8 mouse cellular contexts compared by ENCODE assay signal in the genomic region with DNA sequence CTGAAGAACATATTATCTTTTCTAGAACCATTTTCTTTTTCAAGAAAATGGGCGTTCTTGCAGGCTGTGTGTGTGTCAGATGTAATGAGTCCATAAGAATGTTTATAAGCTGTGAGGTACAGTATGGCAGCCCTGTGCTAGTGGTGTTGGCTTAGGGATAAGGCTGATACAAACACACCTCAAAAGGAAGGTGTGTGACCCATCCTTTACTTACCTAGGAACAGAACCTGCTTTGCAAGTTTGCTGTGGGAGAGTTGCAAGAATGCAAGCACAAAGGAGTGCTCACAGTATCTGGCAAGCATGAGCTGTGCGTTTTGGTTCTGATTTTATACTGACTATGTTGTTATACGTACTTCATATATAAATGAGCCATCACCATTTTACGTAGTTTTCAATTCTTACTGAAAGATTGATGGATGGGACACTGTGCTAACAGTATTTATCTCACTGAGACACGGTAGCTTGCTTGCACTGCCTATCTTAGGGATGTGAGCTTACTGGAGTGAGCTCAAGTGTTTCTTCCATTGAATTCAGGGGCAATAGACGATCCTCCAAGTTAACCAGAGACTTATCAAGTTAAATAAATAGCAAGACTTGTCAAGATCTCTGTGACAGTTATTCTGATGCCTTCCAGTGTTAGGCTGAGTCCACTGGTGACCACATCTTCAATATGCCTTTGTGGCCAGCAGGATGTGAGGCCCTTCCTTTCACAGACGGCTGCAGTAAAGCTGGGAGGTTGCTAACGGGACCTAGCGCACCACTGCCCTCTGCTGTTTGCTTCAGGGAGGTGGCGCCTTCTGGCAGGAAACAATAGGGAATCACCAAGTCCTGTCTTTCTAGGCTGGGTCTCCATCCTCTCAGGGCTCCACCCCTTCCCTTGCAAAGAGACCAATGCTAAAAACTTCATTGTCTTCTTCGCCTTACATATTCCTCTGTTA.
A peak's percentile ranks its signal among the peaks of the same experiment; 100 is the strongest.
DNase-seq lines count a peak whose midpoint lies in the region; ATAC-seq lines count a peak whose summit lies in the region.

No protein-coding gene starts in this region.

- peak; percentile 99 for ATAC-seq in common myeloid progenitor, adult 5-6 weeks (replicated peaks; ENCODE audit: low read depth, poor library complexity, severe bottlenecking)
- ATAC-seq in intestine, embryonic 16.5 days: peak; percentile 81
- peak; percentile 75 for ATAC-seq in midbrain, embryonic 14.5 days (ENCODE audit: low FRiP score, low TSS enrichment)
- no peak for ATAC-seq in erythroblast, adult 5-6 weeks (replicated peaks; ENCODE audit: low FRiP score, poor library complexity, severe bottlenecking)

- DNase-seq in adipocyte (ENCODE audit: low spot score): peak; percentile 82
- DNase-seq in gastrocnemius, postnatal 36 days: peak; percentile 33 to 34
- DNase-seq in left cerebral cortex, postnatal 25 days (ENCODE audit: low spot score in 2 of 2): peak; percentile 68 to 75
- peak; percentile 89 for DNase-seq in midbrain, embryonic 14.5 days
- DNase-seq in spleen, adult 12 weeks (ENCODE audit: low spot score): peak; percentile 5

- 40% methylated on average over 11 of the region's 11 CpGs for WGBS in intestine, embryonic 16.5 days
- WGBS in midbrain, embryonic 14.5 days: 44% methylated on average over 11 of the region's 11 CpGs

- H3K9ac ChIP-seq in intestine, embryonic 16.5 days (ENCODE audit: low read depth, low read length): no peak overlapping the region
- no peak overlapping the region for H3K9ac ChIP-seq in midbrain, embryonic 14.5 days (replicated peaks; ENCODE audit: low read length)

- H3K9me3 ChIP-seq in intestine, embryonic 16.5 days (ENCODE audit: control insufficient read depth, low read length): no peaks in the 10 kb centered on the region
- H3K9me3 ChIP-seq in midbrain, embryonic 14.5 days (ENCODE audit: control insufficient read depth, low read length): no peaks in the 10 kb centered on the region

- H3K4me1 ChIP-seq in intestine, embryonic 16.5 days (ENCODE audit: control insufficient read depth, insufficient read depth, low read length): no peaks in the 10 kb centered on the region
- no peaks in the 10 kb centered on the region for H3K4me1 ChIP-seq in midbrain, embryonic 14.5 days (ENCODE audit: control insufficient read depth, insufficient read depth, low read length)

- no peak overlapping the region for H3K4me2 ChIP-seq in intestine, embryonic 16.5 days (ENCODE audit: low read depth, low read length)
- no peak overlapping the region for H3K4me2 ChIP-seq in midbrain, embryonic 14.5 days (ENCODE audit: low read length)

- intact Hi-C loops in gastrocnemius, postnatal 36 days (cut with DNase I): loop anchor here (5.0 kb wide), 1 partner anchor 123 kb away; no protein-coding TSS in a partner anchor
- intact Hi-C loops in left cerebral cortex, postnatal 25 days (cut with DNase I): loop anchor here (1.0 to 10.0 kb wide), 4 partner anchors 58 to 280 kb away; a partner anchor contains a TSS

- H3K27me3 ChIP-seq in intestine, embryonic 16.5 days (replicated peaks; ENCODE audit: control insufficient read depth, insufficient read depth, low read length): no peaks in the 10 kb centered on the region
- H3K27me3 ChIP-seq in midbrain, embryonic 14.5 days (ENCODE audit: control insufficient read depth, insufficient read depth, low read length): no peaks in the 10 kb centered on the region

- no peak overlapping the region for H3K27ac ChIP-seq in intestine, embryonic 16.5 days (ENCODE audit: low read length)
- no peak overlapping the region for H3K27ac ChIP-seq in midbrain, embryonic 14.5 days (replicated peaks; ENCODE audit: low read depth, low read length)

- H3K36me3 ChIP-seq in intestine, embryonic 16.5 days (ENCODE audit: control insufficient read depth, insufficient read depth, low read length): no peaks in the 10 kb centered on the region
- H3K36me3 ChIP-seq in midbrain, embryonic 14.5 days (ENCODE audit: control insufficient read depth, insufficient read depth, low read length): no peaks in the 10 kb centered on the region

- no peak overlapping the region for H3K4me3 ChIP-seq in intestine, embryonic 16.5 days (ENCODE audit: low read length)
- H3K4me3 ChIP-seq in midbrain, embryonic 14.5 days (replicated peaks; ENCODE audit: low read depth, low read length): no peak overlapping the region

Comparison
In these comparisons a context has a peak if more than half of its experiments do, and no peak if none do; other contexts are left out.
1. DNase-seq: peak in every context shown above with its lines; median percentile 89 in midbrain, embryonic 14.5 days; 82 in adipocyte; 72 in left cerebral cortex, postnatal 25 days; 34 in gastrocnemius, postnatal 36 days; 5 in spleen, adult 12 weeks.